Mouse (Mus musculus) heart, embryonic 12.5 days (tissue): Measurements from ENCODE around the gene Triobp. TPM values are rescaled to one million over a fixed set of nuclear protein-coding genes. Genes with fewer than 3 reads are reported as not detected.

Source experiments
- ATAC-seq: fragments of 200-750 bp; cut with Nextera tagmentation; 2 replicates; pipeline ENCODE4 v1.8.0; 2017; ENCODE audit warnings: moderate TSS enrichment, moderate library complexity; ENCODE audit not compliant: insufficient number of reproducible peaks, low FRiP score
- H3K27ac ChIP-seq: fragments of 300-500 bp; sonication (generic); 2 replicates; pipeline ENCODE4 v1.5.1; 2016; ENCODE audit warnings: mild to moderate bottlenecking, moderate library complexity; ENCODE audit not compliant: poor library complexity, severe bottlenecking
- H3K27me3 ChIP-seq: fragments of 300-500 bp; sonication (generic); replicated peaks from 2 replicates; pipeline ENCODE4 v1.6.1; 2016; ENCODE audit warnings: mild to moderate bottlenecking, moderate library complexity
- H3K36me3 ChIP-seq: fragments of 300-500 bp; sonication (generic); 2 replicates; pipeline ENCODE4 v1.6.1; 2016; ENCODE audit warnings: mild to moderate bottlenecking, moderate library complexity
- H3K4me1 ChIP-seq: fragments of 300-500 bp; sonication (generic); replicated peaks from 2 replicates; pipeline ENCODE4 v1.6.1; 2016; ENCODE audit warnings: mild to moderate bottlenecking
- H3K4me2 ChIP-seq: fragments of 300-500 bp; sonication (generic); 2 replicates; pipeline ENCODE4 v1.6.1; 2016; ENCODE audit warnings: mild to moderate bottlenecking, moderate library complexity
- H3K4me3 ChIP-seq: fragments of 300-500 bp; sonication (generic); 2 replicates; pipeline ENCODE4 v1.5.1; 2016; ENCODE audit warnings: mild to moderate bottlenecking
- H3K9ac ChIP-seq: fragments of 300-500 bp; sonication (generic); 2 replicates; pipeline ENCODE4 v1.6.1; 2016; ENCODE audit warnings: mild to moderate bottlenecking, moderate library complexity
- H3K9me3 ChIP-seq: fragments of 300-500 bp; sonication (generic); replicated peaks from 2 replicates; pipeline ENCODE4 v1.6.1; 2016; ENCODE audit warnings: mild to moderate bottlenecking, moderate library complexity
- WGBS: fragments of 180-500 bp; shearing (Covaris S2); methylation state at CpG from one replicate; pipeline ENCODE4 v1.1.7; 2016; 5-methylcytosine and 5-hydroxymethylcytosine counted together
- polyA plus RNA-seq: library from polyadenylated mRNA; unstranded; fragments of >200 nt; fragmentation: Nextera tagmentation; extraction: Ambion mirVana; gene quantifications from 2 replicates; pipeline ENCODE4 v1.2.1, GENCODE M21; 2016

Triobp gene
- polyA plus RNA-seq = 59.4 and 64.1 TPM in 2 replicates

GRCm38 (mm10) chr15:78947657-78948056, at the start of gene Triobp:
Gene Triobp, plus strand, starts transcription at chr15:78947724.
- Histone ChIP-seq H3K27ac (no peak within 1 kb of the TSS), H3K9ac (peak within 1 kb of the TSS; percentile 62), H3K4me1 (peaks cover 17% of the 10 kb centered on the region), H3K27me3 (peaks cover 12% of the 10 kb centered on the region), H3K9me3 (no peaks in the 10 kb centered on the region), H3K4me3 (peak within 1 kb of the TSS; percentile 48), H3K4me2 (peak within 1 kb of the TSS; percentile 81), H3K36me3 (0 out of 2 replicates have a peak, but pooled peaks cover 4% of the 10 kb centered on the region)
- WGBS = under 1% methylated on average over 24 of the region's 24 CpGs
- ATAC-seq = peak; percentile 93

DNA sequence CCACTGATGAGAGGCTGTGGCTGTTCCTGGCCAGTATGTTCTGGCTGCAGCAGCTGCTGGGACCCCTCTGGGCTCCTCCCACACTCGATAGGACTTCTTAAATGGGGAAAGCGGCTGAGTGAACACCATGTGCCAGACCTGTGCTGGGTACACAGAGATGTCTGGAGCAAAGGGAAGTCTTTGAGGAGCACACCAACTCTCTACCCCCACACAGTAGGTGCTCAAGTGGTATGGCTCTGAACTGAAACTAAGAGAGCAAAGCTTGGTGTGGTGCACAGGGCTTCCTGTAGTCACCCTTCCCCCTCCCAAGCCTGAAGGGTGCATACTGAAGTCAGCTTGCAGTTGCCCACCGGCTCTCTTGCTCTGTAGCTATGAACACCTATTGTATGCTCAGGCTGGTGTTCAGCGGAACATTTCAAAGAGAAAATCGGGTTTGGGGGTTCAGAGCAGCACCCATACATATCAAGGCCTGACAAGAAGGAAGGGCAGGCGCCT, 49.0 kb upstream of the Triobp start:
- Histone ChIP-seq H3K27me3 (no peaks in the 10 kb centered on the region), H3K4me1 (peaks cover 79% of the 10 kb centered on the region), H3K4me2 (peak overlapping the region; percentile 80), H3K4me3 (peak overlapping the region; percentile 79), H3K27ac (peak overlapping the region; percentile 64), H3K9ac (peak overlapping the region; percentile 39), H3K36me3 (peaks cover 37% of the 10 kb centered on the region), H3K9me3 (no peaks in the 10 kb centered on the region)
- no peak for ATAC-seq
- 41% methylated on average over 6 of the region's 6 CpGs for WGBS

DNA sequence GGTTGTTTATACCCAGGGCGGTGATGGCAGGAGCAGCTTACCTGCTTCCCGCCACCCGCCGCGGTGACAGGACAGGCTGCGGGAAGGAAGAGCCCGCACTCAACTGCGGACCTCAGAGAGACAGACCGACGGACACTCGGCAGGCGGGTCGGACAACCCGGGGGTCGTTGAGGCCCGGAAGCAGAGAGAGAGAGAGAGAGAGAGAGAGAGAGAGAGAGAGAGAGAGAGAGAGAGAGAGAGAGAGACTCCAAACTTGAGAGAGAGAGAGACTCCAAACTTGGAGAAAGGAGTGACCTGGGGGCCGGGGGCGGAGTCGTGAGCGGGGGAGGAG, 48.1 kb upstream of the Triobp start, which contains the start of gene Gm49510:
Gene Gm49510 (plus strand): TSS at position 259 of the 331 bp plus-strand sequence.
- Histone ChIP-seq H3K27ac (peak within 1 kb of the TSS; percentile 64), H3K4me2 (peak within 1 kb of the TSS; percentile 80), H3K4me3 (peak within 1 kb of the TSS; percentile 79), H3K4me1 (peaks cover 71% of the 10 kb centered on the region), H3K36me3 (peaks cover 37% of the 10 kb centered on the region), H3K27me3 (no peaks in the 10 kb centered on the region), H3K9ac (peak within 1 kb of the TSS; percentile 84), H3K9me3 (no peaks in the 10 kb centered on the region)
- 2% methylated on average over 20 of the region's 20 CpGs for WGBS
- no peak for ATAC-seq

DNA sequence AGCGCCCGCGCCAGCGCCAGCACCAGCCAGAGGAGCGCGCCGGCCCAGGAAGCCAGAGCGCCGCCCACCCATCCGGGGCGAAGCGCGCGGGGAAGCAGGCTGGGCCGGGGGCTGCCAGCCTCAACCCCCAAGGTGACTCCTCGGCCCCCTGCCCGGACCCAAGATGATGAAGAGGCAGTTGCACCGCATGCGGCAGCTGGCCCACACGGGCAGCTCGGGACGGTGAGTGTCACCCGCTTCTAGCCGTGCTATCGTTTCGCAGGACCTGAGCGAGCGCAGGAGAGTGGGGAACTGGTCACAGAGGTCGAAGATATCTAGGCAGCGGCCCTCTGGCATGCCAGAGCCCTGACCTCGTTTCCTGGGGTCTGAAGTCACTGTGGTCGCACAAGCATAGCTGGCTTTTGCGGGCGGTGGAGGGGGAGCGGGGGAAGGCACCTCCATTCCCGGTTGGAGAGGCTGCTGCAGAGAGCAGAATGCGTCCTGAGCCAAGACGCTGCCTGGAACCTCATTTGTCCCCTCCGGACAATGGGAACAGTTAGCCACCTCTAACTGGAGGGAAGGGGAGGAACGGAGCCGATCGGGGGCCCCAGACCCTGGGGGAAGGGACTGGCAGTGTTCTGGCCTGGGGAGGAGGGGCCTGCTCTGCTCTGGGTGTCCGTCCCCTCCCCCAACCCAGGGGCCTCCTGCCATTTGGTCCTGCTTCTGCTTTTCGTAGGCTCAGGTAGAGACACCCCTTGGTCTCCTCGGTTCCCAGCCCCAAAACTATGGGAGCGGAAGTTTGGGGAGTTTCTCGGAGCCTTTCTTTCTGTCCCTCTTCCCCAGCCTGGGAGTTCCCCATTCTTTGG, 47.6 kb upstream of the Triobp start, which contains the start of gene Sh3bp1:
Gene Sh3bp1 (plus strand): TSS at position 29 of the 845 bp plus-strand sequence.
- Histone ChIP-seq H3K9ac (peak within 1 kb of the TSS; percentile 84), H3K36me3 (peaks cover 40% of the 10 kb centered on the region), H3K4me3 (peak within 1 kb of the TSS; percentile 79), H3K27ac (peak within 1 kb of the TSS; percentile 64), H3K9me3 (no peaks in the 10 kb centered on the region), H3K27me3 (no peaks in the 10 kb centered on the region), H3K4me1 (peaks cover 65% of the 10 kb centered on the region), H3K4me2 (peak within 1 kb of the TSS; percentile 80)
- under 1% methylated on average over 47 of the region's 47 CpGs for WGBS
- ATAC-seq = peak; percentile 63

DNA sequence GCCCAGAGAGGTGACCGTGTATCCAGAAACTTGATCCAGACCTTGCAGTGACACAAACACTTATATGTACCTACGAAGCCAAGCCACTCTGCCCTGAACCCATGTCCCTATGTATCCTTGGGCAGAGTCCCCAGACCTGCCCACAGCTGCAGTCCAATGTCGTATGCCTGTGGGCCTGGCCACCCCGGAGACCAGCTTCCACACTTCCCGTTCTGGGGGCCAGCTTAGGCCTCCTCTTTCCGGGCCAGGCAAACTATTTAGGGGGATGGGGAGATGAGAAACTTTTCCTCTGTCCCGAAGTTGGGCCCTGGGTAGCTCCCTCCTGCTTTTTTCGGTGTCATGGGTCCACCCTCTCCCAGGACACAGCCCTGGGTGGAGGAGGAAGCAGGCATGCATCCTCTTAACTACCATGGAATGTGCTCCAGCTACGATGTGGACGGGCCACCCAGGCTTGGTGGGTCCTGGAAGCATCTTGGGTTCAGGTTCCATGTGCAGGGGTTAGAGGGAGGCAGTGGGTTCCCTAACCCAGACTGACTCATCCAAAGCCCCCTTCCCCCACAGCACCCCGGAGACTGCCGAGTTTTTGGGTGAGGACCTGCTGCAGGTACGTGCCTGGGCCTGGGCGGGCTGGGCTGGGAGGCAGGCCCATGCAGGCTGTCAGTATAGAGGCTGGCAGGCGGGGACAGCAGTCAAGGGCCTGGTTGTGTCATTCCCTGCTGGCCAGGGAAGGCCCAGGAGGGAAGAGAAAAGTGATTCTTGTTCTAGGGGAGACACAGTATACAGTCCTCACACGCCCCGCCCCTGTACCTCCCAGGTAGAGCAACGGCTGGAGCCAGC, 46.7 kb upstream of the Triobp start:
- peak overlapping the region; percentile 84 for H3K9ac ChIP-seq
- H3K4me1 ChIP-seq = peaks cover 57% of the 10 kb centered on the region
- H3K27ac ChIP-seq = peak overlapping the region; percentile 59
- H3K9me3 ChIP-seq = no peaks in the 10 kb centered on the region
- H3K4me3 ChIP-seq = peak overlapping the region; percentile 79
- peak overlapping the region; percentile 80 for H3K4me2 ChIP-seq
- WGBS = 15% methylated on average over 18 of the region's 18 CpGs
- no peaks in the 10 kb centered on the region for H3K27me3 ChIP-seq
- peaks cover 44% of the 10 kb centered on the region for H3K36me3 ChIP-seq
- ATAC-seq = no peak

DNA sequence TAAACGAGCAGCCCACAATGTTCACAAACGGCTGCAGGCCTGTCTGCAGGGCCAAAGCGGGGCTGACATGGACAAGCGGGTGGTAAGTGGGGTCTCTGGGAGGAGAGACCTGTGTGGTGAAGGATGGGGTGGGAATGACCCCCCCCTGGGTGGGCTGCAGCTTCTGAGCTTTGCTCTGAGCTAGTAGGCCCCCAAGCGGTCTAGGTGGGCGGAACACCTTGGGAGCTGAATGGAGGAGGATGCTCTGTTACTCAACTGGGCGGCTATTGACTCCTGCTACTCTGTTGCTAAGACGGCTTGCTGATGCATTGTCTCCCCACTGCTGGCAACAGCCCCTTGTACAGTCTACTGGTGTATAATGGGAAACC, 46.1 kb upstream of the Triobp start:
- Histone ChIP-seq H3K9ac (peak overlapping the region; percentile 84), H3K4me2 (peak overlapping the region; percentile 80), H3K4me1 (peaks cover 52% of the 10 kb centered on the region), H3K4me3 (peak overlapping the region; percentile 79; the same call in 1 of the 2 replicates), H3K27ac (no peak overlapping the region; the same call in 1 of the 2 replicates), H3K27me3 (no peaks in the 10 kb centered on the region), H3K9me3 (no peaks in the 10 kb centered on the region), H3K36me3 (peaks cover 48% of the 10 kb centered on the region)
- 60% methylated on average over 8 of the region's 8 CpGs for WGBS
- ATAC-seq = no peak

- no peak; the same call in 1 of the 2 replicates for ATAC-seq
- Histone ChIP-seq H3K36me3 (peaks cover 67% of the 10 kb centered on the region), H3K4me3 (no peak overlapping the region), H3K4me2 (no peak overlapping the region), H3K27me3 (no peaks in the 10 kb centered on the region), H3K4me1 (peaks cover 35% of the 10 kb centered on the region), H3K27ac (no peak overlapping the region), H3K9me3 (no peaks in the 10 kb centered on the region), H3K9ac (0 out of 2 replicates have a peak overlapping the region, but pooled peaks have one; percentile 31)
- WGBS = 13% methylated on average over 2 of the region's 2 CpGs
Observed at GRCm38 (mm10) chr15:78903243-78903642, 44.3 kb upstream of the Triobp start.

DNA sequence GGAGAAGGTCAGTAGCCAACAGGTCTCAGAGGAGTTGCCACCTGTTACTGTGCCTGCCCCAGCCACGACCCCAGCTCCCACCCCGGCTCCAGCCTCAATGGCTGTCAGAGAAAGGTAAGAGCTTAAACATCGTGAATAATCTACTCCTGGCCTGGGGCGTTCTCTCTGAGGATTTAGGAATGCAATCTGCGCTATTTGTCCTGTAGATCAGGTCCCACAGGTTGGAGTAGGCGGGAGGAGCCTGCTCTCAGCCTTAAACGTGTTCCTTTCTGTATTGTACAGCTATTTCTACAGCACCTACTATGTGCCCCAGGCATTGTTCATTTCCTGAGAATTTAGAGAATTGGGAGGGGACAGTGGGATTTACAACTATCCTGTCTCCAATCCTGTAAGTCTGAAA, 39.1 kb upstream of the Triobp start:
- H3K4me3 ChIP-seq = no peak overlapping the region
- no peaks in the 10 kb centered on the region for H3K9me3 ChIP-seq
- no peak for ATAC-seq
- peaks cover 85% of the 10 kb centered on the region for H3K36me3 ChIP-seq
- no peak overlapping the region for H3K4me2 ChIP-seq
- no peak overlapping the region for H3K27ac ChIP-seq
- peaks cover 2% of the 10 kb centered on the region for H3K4me1 ChIP-seq
- 86% methylated on average over 7 of the region's 7 CpGs for whole genome bisulfite sequencing
- H3K27me3 ChIP-seq = no peaks in the 10 kb centered on the region
- no peak overlapping the region for H3K9ac ChIP-seq

DNA sequence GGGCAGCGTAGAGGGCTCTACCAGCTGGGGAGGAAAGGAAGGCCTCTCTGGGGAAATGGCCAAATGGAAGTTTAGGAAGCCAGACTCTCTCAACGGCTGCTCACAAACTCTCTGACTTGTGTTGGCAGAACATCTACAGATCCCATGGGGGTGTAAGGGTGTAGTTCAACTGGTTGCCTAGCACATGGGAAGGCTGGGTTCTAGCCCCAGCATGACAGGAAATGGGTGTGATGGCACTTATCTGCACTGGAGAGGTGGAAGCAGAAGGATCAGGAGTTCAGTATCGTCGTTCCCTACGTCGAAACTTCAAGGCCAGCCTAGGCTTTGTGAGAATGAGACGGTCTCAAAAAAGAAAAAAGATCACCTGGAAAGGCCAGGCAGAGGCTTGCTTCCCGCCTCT, 38.5 kb upstream of the Triobp start:
- Histone ChIP-seq H3K27ac (no peak overlapping the region), H3K4me2 (no peak overlapping the region), H3K36me3 (peaks cover 80% of the 10 kb centered on the region), H3K4me3 (no peak overlapping the region), H3K9ac (no peak overlapping the region), H3K9me3 (no peaks in the 10 kb centered on the region), H3K27me3 (no peaks in the 10 kb centered on the region), H3K4me1 (no peaks in the 10 kb centered on the region)
- 73% methylated on average over 8 of the region's 8 CpGs for WGBS
- no peak for ATAC-seq

- no peak overlapping the region for H3K4me3 ChIP-seq
- H3K36me3 ChIP-seq = peaks cover 49% of the 10 kb centered on the region
- H3K27me3 ChIP-seq = no peaks in the 10 kb centered on the region
- WGBS = 38% methylated on average over 9 of the region's 9 CpGs
- no peak overlapping the region for H3K4me2 ChIP-seq
- H3K9me3 ChIP-seq = no peaks in the 10 kb centered on the region
- ATAC-seq = no peak
- no peak overlapping the region for H3K27ac ChIP-seq
- no peak overlapping the region for H3K9ac ChIP-seq
- H3K4me1 ChIP-seq = peaks cover 24% of the 10 kb centered on the region
Observed at GRCm38 (mm10) chr15:78912040-78912439, 35.5 kb upstream of the Triobp start.
